Mouse (Mus musculus) heart, adult 2 months (tissue): ENCODE results near the gene Fxr2.

Source experiments
- CTCF ChIP-seq: fragments of 200-600 bp; IDR thresholded peaks from 2 replicates; pipeline ENCODE4 v1.8.1; 2022; ENCODE audit warnings: antibody characterized with exemption, mild to moderate bottlenecking, moderate library complexity
- EP300 ChIP-seq: fragments of 200-500 bp; IDR thresholded peaks from 2 replicates; pipeline ENCODE4 v1.6.1; 2011; ENCODE audit warnings: low read depth, low read length, control low read depth; ENCODE audit not compliant: insufficient read depth
- POLR2A ChIP-seq: fragments of 200-500 bp; IDR thresholded peaks from 2 replicates; pipeline ENCODE4 v1.6.1; 2011; ENCODE audit warnings: mild to moderate bottlenecking, low read depth, low read length, control low read depth; ENCODE audit not compliant: insufficient read depth

- peak; percentile 56 for TF ChIP-seq CTCF
- TF ChIP-seq POLR2A = peak; percentile 89
- 0 out of 2 replicates have a peak, but pooled peaks have one; percentile 51 for TF ChIP-seq EP300
These were observed 62.8 kb downstream of the Fxr2 start, which contains the start of the genes Tnfsf12 and Tnfsfm13 for GRCm38 (mm10) chr11:69695361-69696181.
